Mouse (Mus musculus): ENCODE results near the gene Deaf1. TPM values are rescaled to one million over a fixed set of nuclear protein-coding genes. Genes with fewer than 3 reads are reported as not detected.
"Not testable (repeated sequence)": the region's sequence is repeated elsewhere in the genome, so short reads cannot be mapped to it uniquely, and the experiment has no call there.

The Deaf1 gene
- total RNA-seq, 2 experiments from 2014 or later = 14.1 to 18.3 TPM

- ATAC-seq (replicated peaks; ENCODE audit: low FRiP score, poor library complexity, severe bottlenecking) = no peak
These were observed 58.8 kb downstream of the Deaf1 start for GRCm38 (mm10) chr7:141268466-141269272.

DNA sequence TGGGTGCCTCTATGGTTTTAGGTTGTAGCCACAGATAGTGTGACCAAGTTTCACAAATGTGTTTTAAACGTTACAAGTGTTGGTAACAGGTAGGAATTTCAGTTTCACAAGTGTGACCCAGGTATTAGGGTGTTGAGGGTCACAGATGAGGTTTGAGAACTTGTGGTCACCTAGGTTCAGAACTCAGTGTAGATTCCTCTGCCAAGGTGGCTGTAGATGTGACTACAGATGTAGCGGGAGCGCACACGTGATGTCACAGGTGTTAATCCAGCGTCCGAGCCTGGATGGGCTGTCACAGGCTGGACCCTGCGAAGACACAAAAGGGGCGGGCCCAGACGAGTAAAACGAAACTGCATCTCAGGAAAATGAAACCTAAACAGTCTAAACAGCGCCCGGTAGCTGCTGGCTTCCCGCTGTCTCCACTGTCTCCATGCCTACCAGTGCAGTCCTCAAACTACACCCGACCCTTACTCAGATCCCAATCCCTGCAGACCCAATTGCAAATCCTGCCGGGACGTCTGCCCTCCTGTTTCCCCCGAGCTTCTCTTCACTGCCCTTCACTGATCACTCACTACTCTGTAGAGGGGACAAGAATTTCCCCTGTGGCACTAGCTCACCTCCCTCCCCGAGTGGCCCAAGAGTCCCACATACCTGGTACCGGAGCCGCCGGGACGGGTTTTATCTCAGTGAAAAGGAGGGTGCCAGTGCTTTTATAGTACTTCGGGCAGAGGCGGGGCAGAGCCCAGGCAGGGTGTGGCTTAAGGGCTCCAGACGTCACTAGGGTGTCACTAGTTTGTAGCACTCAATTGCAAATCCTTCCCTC is 61.5 kb downstream of the Deaf1 start, which contains the start of gene Irf7:
TSS of gene Irf7 (minus strand) at position 743 of the 823 bp plus-strand sequence.
- ATAC-seq (replicated peaks; ENCODE audit: low FRiP score, poor library complexity, severe bottlenecking) = peak; percentile 84

DNA sequence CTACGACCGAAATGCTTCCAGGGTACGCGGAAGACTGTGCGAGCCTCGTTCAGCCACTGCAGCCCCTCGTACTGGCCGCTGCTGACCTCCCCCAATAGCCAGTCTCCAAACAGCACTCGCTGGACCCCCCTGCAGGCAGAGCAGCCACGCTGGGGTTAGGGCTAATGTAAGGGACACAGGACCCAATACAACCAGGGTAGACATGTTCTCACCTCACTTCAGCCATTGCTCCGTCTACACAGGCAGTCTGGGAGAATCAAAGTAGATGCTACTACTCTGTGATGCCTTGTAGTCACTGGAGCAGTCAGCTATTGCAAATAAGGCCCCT is 62.1 kb downstream of the Deaf1 start:
- peak; percentile 26 for ATAC-seq (replicated peaks; ENCODE audit: low FRiP score, poor library complexity, severe bottlenecking)

GRCm38 (mm10) chr7:141264761-141265410 is 62.6 kb downstream of the Deaf1 start:
- ATAC-seq (replicated peaks; ENCODE audit: low FRiP score, poor library complexity, severe bottlenecking) = peak; percentile 66

DNA sequence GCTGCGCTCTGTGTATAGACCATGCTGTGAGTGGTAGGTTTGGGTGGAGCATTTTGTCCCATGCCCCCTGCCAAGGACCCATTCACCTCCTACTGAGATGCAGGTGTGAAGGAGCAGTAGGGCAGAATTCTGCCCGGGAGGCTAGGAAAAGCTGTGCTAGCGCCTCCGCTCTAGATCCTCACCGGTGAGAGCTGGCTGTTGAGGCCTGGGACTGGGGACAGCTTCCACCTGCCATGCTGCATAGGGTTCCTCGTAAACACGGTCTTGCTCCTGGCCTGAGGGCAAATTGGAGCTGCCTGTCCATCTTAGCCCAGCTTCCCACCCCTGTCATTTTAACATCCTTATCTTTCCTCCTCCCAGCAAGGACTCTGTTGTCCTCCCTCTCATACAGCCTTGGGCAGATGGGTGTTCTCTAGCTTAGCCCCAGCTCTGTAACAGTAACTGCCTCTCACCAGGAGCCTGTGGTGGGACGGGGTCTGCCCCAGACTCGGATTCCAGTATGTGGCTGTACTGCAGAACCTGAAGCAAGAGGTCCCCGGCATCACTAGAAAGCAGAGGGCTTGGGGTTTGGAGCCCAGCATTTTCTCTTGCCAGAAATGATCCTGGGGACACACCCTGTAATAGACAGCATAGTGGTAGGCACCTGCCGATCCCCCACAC is 63.3 kb downstream of the Deaf1 start:
- no peak for ATAC-seq (replicated peaks; ENCODE audit: low FRiP score, poor library complexity, severe bottlenecking)

- no peak for ATAC-seq (replicated peaks; ENCODE audit: low FRiP score, poor library complexity, severe bottlenecking)
These were observed 63.9 kb downstream of the Deaf1 start for GRCm38 (mm10) chr7:141263640-141264039.

DNA sequence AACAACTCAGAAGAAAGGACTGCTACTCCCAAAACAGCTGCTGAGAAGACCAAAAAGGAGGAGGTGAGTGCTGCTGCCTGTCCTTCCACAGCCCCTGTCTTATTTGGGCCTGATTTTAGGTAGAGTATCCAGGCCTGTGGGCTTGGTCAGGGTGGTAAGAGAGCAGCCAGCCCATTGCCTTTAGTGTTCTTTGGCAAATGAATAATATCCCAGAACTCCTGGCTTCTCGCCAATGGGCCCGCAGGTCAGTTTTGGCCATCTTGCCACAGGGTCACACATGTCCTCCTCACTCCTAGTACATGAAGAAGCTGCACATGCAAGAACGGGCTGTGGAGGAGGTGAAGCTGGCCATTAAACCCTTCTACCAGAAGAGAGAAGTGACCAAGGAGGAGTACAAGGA is 66.0 kb downstream of the Deaf1 start:
- no peak for ATAC-seq (replicated peaks; ENCODE audit: low FRiP score, poor library complexity, severe bottlenecking)

GRCm38 (mm10) chr7:141256159-141256558 is 71.3 kb downstream of the Deaf1 start:
- ATAC-seq (replicated peaks; ENCODE audit: low FRiP score, poor library complexity, severe bottlenecking) = no peak

GRCm38 (mm10) chr7:141250486-141250885 is 77.0 kb downstream of the Deaf1 start:
- not testable (repeated sequence) for ATAC-seq (replicated peaks; ENCODE audit: low FRiP score, poor library complexity, severe bottlenecking)

Other genes with a start within 250 kb of the Deaf1 start
- not detected in 2 replicates for gene Pkp3, start 249.5 kb downstream of the Deaf1 start, total RNA-seq (2015; ENCODE audit: low replicate concordance)
- gene Pkp3, start 249.5 kb downstream of the Deaf1 start, total RNA-seq (2017; ENCODE audit: low replicate concordance) = not detected in 2 replicates
- 4.2 TPM in 1 of 2 replicates, not detected in the other for gene Sigirr, start 227.1 kb downstream of the Deaf1 start, total RNA-seq (2015; ENCODE audit: low replicate concordance)
- gene Sigirr, start 227.1 kb downstream of the Deaf1 start, total RNA-seq (2017; ENCODE audit: low replicate concordance) = 2.8 and 4.4 TPM in 2 replicates
- gene Ano9, start 209.9 kb downstream of the Deaf1 start, total RNA-seq (2015; ENCODE audit: low replicate concordance) = not detected in 2 replicates
- not detected in 2 replicates for gene Ano9, start 209.9 kb downstream of the Deaf1 start, total RNA-seq (2017; ENCODE audit: low replicate concordance)
- 123 and 158 TPM in 2 replicates for gene Ptdss2, start 205.3 kb downstream of the Deaf1 start, total RNA-seq (2015; ENCODE audit: low replicate concordance)
- gene Ptdss2, start 205.3 kb downstream of the Deaf1 start, total RNA-seq (2017; ENCODE audit: low replicate concordance) = 153 and 164 TPM in 2 replicates
- 11.9 and 13.8 TPM in 2 replicates for gene Rnh1, start 154.8 kb downstream of the Deaf1 start, total RNA-seq (2015; ENCODE audit: low replicate concordance)
- 15.1 and 15.7 TPM in 2 replicates for gene Rnh1, start 154.8 kb downstream of the Deaf1 start, total RNA-seq (2017; ENCODE audit: low replicate concordance)
- gene Hras, start 133.7 kb downstream of the Deaf1 start, total RNA-seq (2015; ENCODE audit: low replicate concordance) = 3.8 and 24.9 TPM in 2 replicates
- 11.4 and 20.8 TPM in 2 replicates for gene Hras, start 133.7 kb downstream of the Deaf1 start, total RNA-seq (2017; ENCODE audit: low replicate concordance)
- gene Lrrc56, start 133.5 kb downstream of the Deaf1 start, total RNA-seq (2015; ENCODE audit: low replicate concordance) = 2.1 TPM in 1 of 2 replicates, not detected in the other
- 0.94 and 1.8 TPM in 2 replicates for gene Lrrc56, start 133.5 kb downstream of the Deaf1 start, total RNA-seq (2017; ENCODE audit: low replicate concordance)
- gene Lmntd2, start 113.6 kb downstream of the Deaf1 start, total RNA-seq (2015; ENCODE audit: low replicate concordance) = not detected in 2 replicates
- 0.17 and 1.7 TPM in 2 replicates for gene Lmntd2, start 113.6 kb downstream of the Deaf1 start, total RNA-seq (2017; ENCODE audit: low replicate concordance)
- gene Rassf7, start 111.8 kb downstream of the Deaf1 start, total RNA-seq (2015; ENCODE audit: low replicate concordance) = 1.7 and 6.0 TPM in 2 replicates
- gene Rassf7, start 111.8 kb downstream of the Deaf1 start, total RNA-seq (2017; ENCODE audit: low replicate concordance) = 3.9 and 12.2 TPM in 2 replicates
- 24.9 and 30.0 TPM in 2 replicates for gene Phrf1, start 98.9 kb downstream of the Deaf1 start, total RNA-seq (2015; ENCODE audit: low replicate concordance)
- gene Phrf1, start 98.9 kb downstream of the Deaf1 start, total RNA-seq (2017; ENCODE audit: low replicate concordance) = 25.5 and 32.8 TPM in 2 replicates
- gene Irf7, start 61.2 kb downstream of the Deaf1 start, total RNA-seq (2015; ENCODE audit: low replicate concordance) = 49.5 and 73.8 TPM in 2 replicates
- 78.0 and 88.9 TPM in 2 replicates for gene Irf7, start 61.2 kb downstream of the Deaf1 start, total RNA-seq (2017; ENCODE audit: low replicate concordance)
- not detected in 2 replicates for gene Cdhr5, start 50.9 kb downstream of the Deaf1 start, total RNA-seq (2015; ENCODE audit: low replicate concordance)
- gene Cdhr5, start 50.9 kb downstream of the Deaf1 start, total RNA-seq (2017; ENCODE audit: low replicate concordance) = not detected in 2 replicates
- not detected in 2 replicates for gene Sct, start 48.6 kb downstream of the Deaf1 start, total RNA-seq (2015; ENCODE audit: low replicate concordance)
- not detected in 2 replicates for gene Sct, start 48.6 kb downstream of the Deaf1 start, total RNA-seq (2017; ENCODE audit: low replicate concordance)
- not detected in 2 replicates for gene Drd4, start 35.7 kb downstream of the Deaf1 start, total RNA-seq (2015; ENCODE audit: low replicate concordance)
- not detected in 2 replicates for gene Drd4, start 35.7 kb downstream of the Deaf1 start, total RNA-seq (2017; ENCODE audit: low replicate concordance)
- gene Tmem80, start within 50 bp of the Deaf1 start, total RNA-seq (2015; ENCODE audit: low replicate concordance) = 6.5 and 8.4 TPM in 2 replicates
- 10.5 and 12.9 TPM in 2 replicates for gene Tmem80, start within 50 bp of the Deaf1 start, total RNA-seq (2017; ENCODE audit: low replicate concordance)
- not detected in 2 replicates for gene Eps8l2, start 11.2 kb upstream of the Deaf1 start, total RNA-seq (2015; ENCODE audit: low replicate concordance)
- gene Eps8l2, start 11.2 kb upstream of the Deaf1 start, total RNA-seq (2017; ENCODE audit: low replicate concordance) = not detected in 2 replicates
- 132 and 180 TPM in 2 replicates for gene Taldo1, start 64.5 kb upstream of the Deaf1 start, total RNA-seq (2015; ENCODE audit: low replicate concordance)
- 443 and 565 TPM in 2 replicates for gene Taldo1, start 64.5 kb upstream of the Deaf1 start, total RNA-seq (2017; ENCODE audit: low replicate concordance)
- 6.3 and 9.2 TPM in 2 replicates for gene Gatd1, start 86.4 kb upstream of the Deaf1 start, total RNA-seq (2015; ENCODE audit: low replicate concordance)
- 4.9 and 6.0 TPM in 2 replicates for gene Gatd1, start 86.4 kb upstream of the Deaf1 start, total RNA-seq (2017; ENCODE audit: low replicate concordance)
- gene Cend1, start 101.8 kb upstream of the Deaf1 start, total RNA-seq (2015; ENCODE audit: low replicate concordance) = not detected in 2 replicates
- not detected in 2 replicates for gene Cend1, start 101.8 kb upstream of the Deaf1 start, total RNA-seq (2017; ENCODE audit: low replicate concordance)
- gene Slc25a22, start 110.2 kb upstream of the Deaf1 start, total RNA-seq (2015; ENCODE audit: low replicate concordance) = 8.2 and 11.7 TPM in 2 replicates
- gene Slc25a22, start 110.2 kb upstream of the Deaf1 start, total RNA-seq (2017; ENCODE audit: low replicate concordance) = 3.2 and 10.0 TPM in 2 replicates
- gene Pidd1, start 116.3 kb upstream of the Deaf1 start, total RNA-seq (2015; ENCODE audit: low replicate concordance) = 12.7 and 17.9 TPM in 2 replicates
- 7.3 and 9.8 TPM in 2 replicates for gene Pidd1, start 116.3 kb upstream of the Deaf1 start, total RNA-seq (2017; ENCODE audit: low replicate concordance)
- 661 and 730 TPM in 2 replicates for gene Rplp2, start 119.7 kb upstream of the Deaf1 start, total RNA-seq (2015; ENCODE audit: low replicate concordance)
- gene Rplp2, start 119.7 kb upstream of the Deaf1 start, total RNA-seq (2017; ENCODE audit: low replicate concordance) = 791 and 1,714 TPM in 2 replicates
- 10.0 and 11.3 TPM in 2 replicates for gene Pnpla2, start 127.5 kb upstream of the Deaf1 start, total RNA-seq (2015; ENCODE audit: low replicate concordance)
- 5.9 and 6.0 TPM in 2 replicates for gene Pnpla2, start 127.5 kb upstream of the Deaf1 start, total RNA-seq (2017; ENCODE audit: low replicate concordance)
- 0.77 TPM in 1 of 2 replicates, not detected in the other for gene Cracr2b, start 133.4 kb upstream of the Deaf1 start, total RNA-seq (2015; ENCODE audit: low replicate concordance)
- 3.2 TPM in 1 of 2 replicates, not detected in the other for gene Cracr2b, start 133.4 kb upstream of the Deaf1 start, total RNA-seq (2017; ENCODE audit: low replicate concordance)
- gene Cd151, start 139.7 kb upstream of the Deaf1 start, total RNA-seq (2015; ENCODE audit: low replicate concordance) = 5.2 TPM in 1 of 2 replicates, not detected in the other
- gene Cd151, start 139.7 kb upstream of the Deaf1 start, total RNA-seq (2017; ENCODE audit: low replicate concordance) = 9.5 and 11.0 TPM in 2 replicates
- gene Polr2l, start 147.4 kb upstream of the Deaf1 start, total RNA-seq (2015; ENCODE audit: low replicate concordance) = 7.3 and 10.0 TPM in 2 replicates
- 5.4 and 9.5 TPM in 2 replicates for gene Polr2l, start 147.4 kb upstream of the Deaf1 start, total RNA-seq (2017; ENCODE audit: low replicate concordance)
- gene Tspan4, start 147.6 kb upstream of the Deaf1 start, total RNA-seq (2015; ENCODE audit: low replicate concordance) = 0.58 and 1.7 TPM in 2 replicates
- 2.2 and 7.7 TPM in 2 replicates for gene Tspan4, start 147.6 kb upstream of the Deaf1 start, total RNA-seq (2017; ENCODE audit: low replicate concordance)
- 4.0 and 7.5 TPM in 2 replicates for gene Chid1, start 212.2 kb upstream of the Deaf1 start, total RNA-seq (2015; ENCODE audit: low replicate concordance)
- 7.5 and 8.1 TPM in 2 replicates for gene Chid1, start 212.2 kb upstream of the Deaf1 start, total RNA-seq (2017; ENCODE audit: low replicate concordance)
- gene Ap2a2, start 234.5 kb upstream of the Deaf1 start, total RNA-seq (2015; ENCODE audit: low replicate concordance) = 39.9 and 43.4 TPM in 2 replicates
- gene Ap2a2, start 234.5 kb upstream of the Deaf1 start, total RNA-seq (2017; ENCODE audit: low replicate concordance) = 59.3 and 64.1 TPM in 2 replicates